Mouse (Mus musculus) midbrain, embryonic 14.5 days (tissue): Measurements from ENCODE around the gene Plcb1. TPM values are rescaled to one million over a fixed set of nuclear protein-coding genes. Genes with fewer than 3 reads are reported as not detected.

Experiments
- ATAC-seq: fragments of 200-750 bp; cut with Nextera tagmentation; 2 replicates; pipeline ENCODE4 v1.8.0; 2017; ENCODE audit warnings: moderate number of reproducible peaks, moderate library complexity; ENCODE audit not compliant: low FRiP score, low TSS enrichment
- DNase-seq: peaks from one replicate; pipeline ENCODE4 v3.0.0-alpha.2; 2015
- H3K27ac ChIP-seq: fragments of 300-500 bp; sonication (generic); replicated peaks from 2 replicates; pipeline ENCODE4 v1.5.1; 2014; ENCODE audit warnings: mild to moderate bottlenecking, low read depth, low read length, moderate library complexity
- H3K27me3 ChIP-seq: fragments of 300-500 bp; sonication (generic); 2 replicates; pipeline ENCODE4 v1.6.1; 2014; ENCODE audit warnings: low read length, control low read depth, mixed read lengths; ENCODE audit not compliant: control insufficient read depth, insufficient read depth
- H3K36me3 ChIP-seq: fragments of 300-500 bp; sonication (generic); 2 replicates; pipeline ENCODE4 v1.6.1; 2014; ENCODE audit warnings: low read length, control low read depth; ENCODE audit not compliant: control insufficient read depth, insufficient read depth
- H3K4me1 ChIP-seq: fragments of 300-500 bp; sonication (generic); 2 replicates; pipeline ENCODE4 v1.6.1; 2014; ENCODE audit warnings: mild to moderate bottlenecking, antibody characterized with exemption, low read length, control low read depth; ENCODE audit not compliant: control insufficient read depth, insufficient read depth
- H3K4me2 ChIP-seq: fragments of 300-500 bp; sonication (generic); 2 replicates; pipeline ENCODE4 v1.6.1; 2014; ENCODE audit warnings: mild to moderate bottlenecking, low read length, moderate library complexity
- H3K4me3 ChIP-seq: fragments of 300-500 bp; sonication (generic); replicated peaks from 2 replicates; pipeline ENCODE4 v1.5.1; 2014; ENCODE audit warnings: low read depth, low read length
- H3K9ac ChIP-seq: fragments of 300-500 bp; sonication (generic); replicated peaks from 2 replicates; pipeline ENCODE4 v1.6.1; 2014; ENCODE audit warnings: mild to moderate bottlenecking, low read length, moderate library complexity
- H3K9me3 ChIP-seq: fragments of 300-500 bp; sonication (generic); 2 replicates; pipeline ENCODE4 v1.6.1; 2016; ENCODE audit warnings: low read length, control low read depth, mixed read lengths; ENCODE audit not compliant: control insufficient read depth
- WGBS: fragments of 180-500 bp; shearing (Covaris S2); extraction: QIAGEN DNeasy Blood & Tissue Kit; methylation state at CpG from one replicate; pipeline ENCODE4 v1.1.7; 2014; 5-methylcytosine and 5-hydroxymethylcytosine counted together
- polyA plus RNA-seq: library from polyadenylated mRNA; unstranded; fragments of >200 nt; fragmentation: Nextera tagmentation; extraction: Ambion mirVana; gene quantifications from 2 replicates; pipeline ENCODE4 v1.2.1, GENCODE M21; 2014

Plcb1 gene
- polyA plus RNA-seq, 1 experiment from 2014 or later, result 30.7 TPM

DNA sequence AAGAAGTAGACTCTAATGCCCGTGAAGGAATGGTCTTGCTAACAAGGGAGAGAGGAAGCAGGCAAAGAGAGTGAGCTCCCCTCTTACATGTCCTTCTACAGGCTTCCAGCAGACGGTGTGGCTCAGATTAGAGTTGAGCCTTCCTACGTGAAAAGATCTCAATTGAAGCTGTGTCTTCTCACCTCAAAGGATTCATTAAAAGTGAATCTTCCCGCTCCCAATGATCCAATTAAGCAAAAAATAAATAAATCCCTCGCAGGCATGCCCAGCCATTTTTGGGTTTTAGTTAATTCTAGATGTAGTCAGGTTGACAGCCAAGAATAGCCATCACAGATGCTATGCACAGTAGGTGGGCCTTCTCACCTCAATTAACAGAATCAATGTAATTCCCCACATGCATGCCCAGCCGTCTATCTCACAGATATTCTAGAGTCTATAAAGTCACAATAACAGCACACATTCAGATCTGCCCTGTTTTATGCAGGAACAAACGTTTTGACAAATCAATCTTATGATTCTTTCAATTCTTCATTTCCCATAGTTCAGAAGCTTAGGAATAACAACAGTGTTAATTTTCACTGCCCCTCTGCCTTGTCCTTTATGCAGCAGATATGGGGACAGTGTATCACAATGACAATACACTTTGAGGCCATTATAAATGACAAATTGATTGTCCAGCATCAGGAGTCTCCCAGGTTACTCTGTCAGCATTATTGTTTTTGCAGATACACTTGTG, 520.0 kb downstream of the Plcb1 start:
- WGBS, result 29% methylated on average over 7 of the region's 7 CpGs
- Histone ChIP-seq H3K4me2 (no peak overlapping the region), H3K9ac (no peak overlapping the region), H3K27ac (peak overlapping the region; percentile 33; the same call in 1 of the 2 replicates), H3K4me3 (no peak overlapping the region), H3K9me3 (no peaks in the 10 kb centered on the region), H3K36me3 (no peaks in the 10 kb centered on the region), H3K4me1 (0 out of 2 replicates have a peak, but pooled peaks cover 4% of the 10 kb centered on the region), H3K27me3 (no peaks in the 10 kb centered on the region)
- peak; percentile 59 for DNase-seq
- peak; percentile 51; the same call in 1 of the 2 replicates for ATAC-seq

DNA sequence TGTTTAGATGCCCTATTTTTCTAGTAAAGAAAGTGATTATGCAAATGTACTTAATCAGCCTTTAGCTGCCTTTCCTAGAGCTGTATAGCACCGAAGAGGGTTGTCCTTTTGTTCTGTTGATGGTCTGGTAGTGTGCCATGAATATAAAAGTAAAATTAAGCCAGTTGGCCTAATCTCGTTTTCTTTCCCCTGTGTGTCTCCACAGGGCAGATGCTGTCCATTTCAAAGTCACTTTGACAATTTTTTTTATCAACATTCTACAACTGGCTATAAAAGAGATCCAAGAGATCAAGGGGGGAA, 520.6 kb downstream of the Plcb1 start:
- no peak overlapping the region for H3K4me2 ChIP-seq
- no peak for ATAC-seq
- H3K27ac ChIP-seq, result no peak overlapping the region

DNA sequence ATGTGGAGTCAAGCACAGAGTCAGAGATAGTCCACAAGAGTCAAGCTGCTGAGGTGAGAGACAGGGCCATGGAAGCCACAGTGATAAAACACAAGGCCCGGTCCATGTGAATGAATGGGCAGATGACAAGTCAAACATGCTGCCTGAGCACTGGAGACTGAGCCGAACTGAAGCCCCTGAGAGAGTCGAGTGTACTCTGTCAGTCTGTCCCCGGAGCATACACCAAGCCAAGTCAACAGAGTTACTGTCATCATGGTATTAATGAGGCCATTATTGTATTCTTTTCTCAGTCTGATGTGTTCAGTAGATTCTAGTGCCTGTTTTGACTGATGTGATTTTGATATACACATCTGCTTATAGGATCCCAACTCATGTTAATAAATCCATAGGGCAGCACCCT, 521.9 kb downstream of the Plcb1 start:
- DNase-seq (no peak), ATAC-seq (peak; percentile 53; the same call in 1 of the 2 replicates)
- Histone ChIP-seq H3K36me3 (no peaks in the 10 kb centered on the region), H3K4me2 (no peak overlapping the region), H3K4me1 (0 out of 2 replicates have a peak, but pooled peaks cover 4% of the 10 kb centered on the region), H3K9ac (no peak overlapping the region), H3K4me3 (no peak overlapping the region), H3K27me3 (no peaks in the 10 kb centered on the region), H3K9me3 (no peaks in the 10 kb centered on the region), H3K27ac (no peak overlapping the region)
- WGBS, result 64% methylated on average over 4 of the region's 4 CpGs

More for the DNA sequence above, 520.6 kb downstream of the Plcb1 start:
- no peaks in the 10 kb centered on the region for H3K9me3 ChIP-seq
- H3K4me3 ChIP-seq, result no peak overlapping the region
- H3K27me3 ChIP-seq, result no peaks in the 10 kb centered on the region
- 0 out of 2 replicates have a peak, but pooled peaks cover 4% of the 10 kb centered on the region for H3K4me1 ChIP-seq
- 6% methylated on average over 2 of the region's 2 CpGs for WGBS
- no peak overlapping the region for H3K9ac ChIP-seq
- no peaks in the 10 kb centered on the region for H3K36me3 ChIP-seq
- no peak for DNase-seq

DNA sequence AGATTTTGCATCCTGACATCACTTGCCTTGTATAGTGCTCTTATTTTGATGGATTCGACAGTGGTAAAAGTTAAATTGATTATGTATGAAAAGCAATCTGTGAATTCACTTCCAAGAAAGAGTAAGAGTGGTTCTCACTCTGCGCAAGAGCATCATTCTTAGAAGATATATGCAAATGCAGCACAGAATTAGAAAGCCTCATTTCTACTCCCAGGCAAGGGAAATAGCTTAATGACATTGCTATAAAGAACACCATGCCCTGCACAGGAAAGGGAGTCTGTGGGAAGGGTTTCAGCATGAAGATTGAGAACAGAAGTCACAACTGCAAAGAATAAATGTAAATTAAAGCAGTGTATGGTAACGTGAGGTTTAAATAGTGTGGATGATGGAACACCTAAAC, 530.1 kb downstream of the Plcb1 start:
- H3K4me1 ChIP-seq, result no peaks in the 10 kb centered on the region
- ATAC-seq, result no peak
- WGBS, result 91% methylated on average over 3 of the region's 3 CpGs

DNA sequence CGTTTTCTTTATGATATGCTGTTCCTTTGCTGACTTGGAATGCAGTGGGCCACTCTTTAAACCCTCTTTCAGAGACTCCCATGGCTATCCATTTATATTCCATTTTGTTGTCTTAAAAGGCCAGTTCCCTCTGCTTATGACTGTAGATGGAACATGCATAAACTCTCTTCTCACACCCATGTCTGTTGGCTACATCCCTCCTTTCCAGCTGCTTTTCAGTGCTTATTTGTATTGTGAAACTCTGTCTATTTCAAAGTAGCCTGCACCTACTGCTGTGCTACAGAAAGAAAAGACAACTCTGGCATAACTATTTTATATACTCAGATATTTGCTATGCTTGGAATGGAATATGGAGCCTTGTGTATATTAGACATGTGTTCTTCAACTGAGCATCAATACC, 532.3 kb downstream of the Plcb1 start:
- Histone ChIP-seq H3K9ac (no peak overlapping the region), H3K4me1 (no peaks in the 10 kb centered on the region), H3K36me3 (no peaks in the 10 kb centered on the region), H3K4me3 (no peak overlapping the region), H3K4me2 (no peak overlapping the region), H3K27me3 (no peaks in the 10 kb centered on the region), H3K9me3 (no peaks in the 10 kb centered on the region), H3K27ac (no peak overlapping the region)
- ATAC-seq, result no peak
- WGBS, result 83% methylated on average over 1 of the region's 1 CpGs
- no peak for DNase-seq

More for the DNA sequence above, 530.1 kb downstream of the Plcb1 start:
- Histone ChIP-seq H3K36me3 (no peaks in the 10 kb centered on the region), H3K27ac (no peak overlapping the region), H3K9me3 (no peaks in the 10 kb centered on the region), H3K27me3 (no peaks in the 10 kb centered on the region), H3K4me3 (no peak overlapping the region), H3K4me2 (no peak overlapping the region), H3K9ac (no peak overlapping the region)
- no peak for DNase-seq

DNA sequence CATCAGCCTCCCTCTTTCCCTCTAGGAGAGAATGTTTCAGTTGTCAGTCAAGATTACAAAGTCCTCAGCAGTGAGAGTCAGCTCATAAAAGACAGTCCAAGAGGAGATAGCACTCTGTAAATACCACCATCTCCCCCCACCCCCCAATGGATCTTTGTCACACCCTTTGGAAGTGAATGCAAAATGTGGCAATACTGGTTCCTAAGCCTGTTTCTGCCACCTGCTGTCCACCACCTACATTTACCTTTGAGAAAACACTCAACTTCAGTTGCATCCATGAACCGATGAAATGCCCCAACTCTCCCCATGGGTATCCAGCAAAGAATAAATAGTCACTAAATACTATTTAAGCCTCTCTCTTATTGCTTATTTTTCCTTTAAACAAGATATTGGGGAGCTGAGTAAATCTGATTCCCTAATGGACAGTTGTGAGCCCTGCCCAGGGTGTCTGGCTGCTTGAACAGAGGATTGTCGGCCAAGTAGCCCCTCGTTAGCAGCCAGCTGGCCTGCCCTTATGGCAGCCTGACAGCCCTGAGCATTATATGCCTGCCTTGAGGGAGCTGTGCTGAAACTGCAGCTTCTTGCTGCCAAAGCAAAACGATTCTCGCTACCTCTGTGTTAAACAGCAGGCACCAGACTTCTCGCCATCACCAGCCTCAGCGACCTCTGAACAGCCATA, 537.5 kb downstream of the Plcb1 start:
- WGBS, result 61% methylated on average over 7 of the region's 7 CpGs
- peak; percentile 30 for DNase-seq

DNA sequence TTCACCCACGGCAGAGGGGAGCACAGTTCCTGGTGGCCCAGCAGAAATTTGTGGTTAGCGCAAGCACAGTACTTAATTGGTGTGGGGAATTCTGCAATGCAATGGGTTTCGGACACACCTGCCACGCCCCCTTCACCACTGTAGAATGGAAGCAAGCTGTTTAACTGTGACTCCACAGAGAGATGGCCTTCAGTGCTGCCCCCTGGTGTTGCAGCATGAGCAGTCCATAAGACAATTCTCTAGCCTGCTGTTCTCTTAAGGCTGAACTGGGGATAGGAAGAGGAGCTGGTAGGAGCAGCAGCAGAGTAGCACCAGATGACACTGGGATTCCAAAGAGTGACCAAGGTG, 538.1 kb downstream of the Plcb1 start:
- H3K36me3 ChIP-seq, result no peaks in the 10 kb centered on the region
- H3K4me1 ChIP-seq, result 0 out of 2 replicates have a peak, but pooled peaks cover 2% of the 10 kb centered on the region
- peak overlapping the region; percentile 19 for H3K4me3 ChIP-seq
- 0 out of 2 replicates have a peak overlapping the region, but pooled peaks have one; percentile 12 for H3K9ac ChIP-seq
- H3K27me3 ChIP-seq, result no peaks in the 10 kb centered on the region
- DNase-seq, result peak; percentile 92
- 40% methylated on average over 4 of the region's 4 CpGs for WGBS
- H3K27ac ChIP-seq, result peak overlapping the region; percentile 37; the same call in 1 of the 2 replicates
- H3K9me3 ChIP-seq, result no peaks in the 10 kb centered on the region
- peak overlapping the region; percentile 48 for H3K4me2 ChIP-seq
- ATAC-seq, result peak; percentile 88

More for the DNA sequence above, 537.5 kb downstream of the Plcb1 start:
- Histone ChIP-seq H3K4me3 (peak overlapping the region; percentile 19), H3K9ac (0 out of 2 replicates have a peak overlapping the region, but pooled peaks have one; percentile 12), H3K4me2 (peak overlapping the region; percentile 48), H3K27me3 (no peaks in the 10 kb centered on the region), H3K9me3 (no peaks in the 10 kb centered on the region), H3K36me3 (no peaks in the 10 kb centered on the region), H3K27ac (peak overlapping the region; percentile 37; the same call in 1 of the 2 replicates), H3K4me1 (0 out of 2 replicates have a peak, but pooled peaks cover 2% of the 10 kb centered on the region)
- peak; percentile 60 for ATAC-seq

DNA sequence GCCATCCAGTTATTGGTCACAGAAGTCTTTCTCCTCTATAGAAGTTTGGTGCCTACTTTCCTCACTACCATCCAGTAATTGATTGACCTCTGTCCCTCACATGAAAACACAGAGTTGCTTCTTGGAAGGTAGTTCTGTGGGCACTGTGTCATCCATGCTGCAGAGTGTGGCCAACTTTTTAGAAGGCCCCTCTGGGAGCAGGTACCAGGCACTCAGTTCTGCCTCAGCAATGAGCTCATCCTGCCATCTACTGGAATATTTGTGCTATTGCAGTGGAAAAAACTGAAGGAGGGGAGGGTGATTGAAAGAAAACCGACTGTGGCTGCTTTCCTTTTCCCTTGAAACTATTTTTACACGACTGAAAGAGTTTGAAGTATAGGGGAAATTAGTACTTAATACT, 542.9 kb downstream of the Plcb1 start:
- Histone ChIP-seq H3K4me2 (no peak overlapping the region), H3K9ac (no peak overlapping the region), H3K27ac (no peak overlapping the region), H3K36me3 (no peaks in the 10 kb centered on the region), H3K27me3 (no peaks in the 10 kb centered on the region), H3K4me1 (0 out of 2 replicates have a peak, but pooled peaks cover 2% of the 10 kb centered on the region), H3K9me3 (no peaks in the 10 kb centered on the region), H3K4me3 (no peak overlapping the region)
- DNase-seq (peak; percentile 84), ATAC-seq (peak; percentile 65; the same call in 1 of the 2 replicates)
- WGBS, result 4% methylated on average over 2 of the region's 2 CpGs
